Mouse (Mus musculus): Measurements from ENCODE around the gene Zfand3.

DNA sequence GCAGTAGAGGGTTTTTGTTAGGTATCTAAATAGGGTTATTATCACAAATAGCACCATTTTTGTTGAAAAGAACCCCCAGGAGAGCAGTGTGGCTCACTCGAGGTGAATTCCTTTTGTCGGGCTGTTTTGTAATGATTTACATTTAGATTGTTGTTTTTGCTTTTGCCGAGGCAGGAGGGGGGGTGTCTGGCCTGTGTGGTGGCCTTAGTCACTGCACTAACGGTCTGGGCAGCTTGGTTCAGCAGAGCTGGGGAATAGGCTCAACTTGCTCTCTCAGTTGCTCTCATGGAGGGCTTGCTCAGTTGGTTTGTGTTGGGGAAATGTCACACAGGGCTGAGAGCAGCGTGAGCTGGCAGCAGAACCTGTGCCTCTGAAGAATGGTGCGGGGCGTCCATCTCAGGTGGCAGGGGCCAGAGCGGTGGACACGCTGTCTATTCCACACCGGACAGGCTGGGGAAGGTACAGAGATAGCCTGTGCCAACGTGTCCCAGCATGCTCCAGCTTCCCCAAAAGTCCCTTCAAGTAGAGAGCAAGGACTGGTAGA lies 186.6 kb downstream of the Zfand3 start:
- no peak for TF ChIP-seq CTCF (IDR thresholded peaks at IDR 0.05; ENCODE audit: insufficient read depth, low read depth, low read length)
- TF ChIP-seq POLR2A (IDR thresholded peaks at IDR 0.05; ENCODE audit: insufficient read depth, low read depth, low read length): no peak

Measured in olfactory bulb, adult 2 months (tissue).